Comparison of ENCODE assay signal across 7 mouse cellular contexts in the genomic region with DNA sequence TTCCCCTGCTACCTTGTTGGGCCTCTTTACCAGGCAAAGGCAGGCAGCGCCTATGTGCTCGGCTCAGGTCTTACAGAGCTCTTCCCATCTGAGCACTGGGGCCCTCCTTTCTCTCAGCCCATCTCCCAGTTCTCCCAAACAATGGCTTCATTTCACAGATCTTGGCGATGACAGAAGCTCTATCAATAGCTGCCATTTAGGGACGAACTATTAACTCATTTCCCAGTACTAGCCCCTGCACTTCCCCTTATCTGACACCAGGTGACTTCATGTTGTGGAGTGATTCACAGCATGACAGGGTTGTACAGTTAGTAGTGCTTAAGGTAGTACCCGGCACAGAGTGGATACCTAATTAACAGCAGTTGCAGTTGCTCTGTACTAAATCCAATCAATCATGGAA. TPM values are rescaled to one million over a fixed set of nuclear protein-coding genes. Genes with fewer than 3 reads are reported as not detected.
DNase-seq lines count a peak whose midpoint lies in the region; ATAC-seq lines count a peak whose summit lies in the region.

A gene (minus strand): TSS at position 56 of the 400 bp plus-strand sequence.

- peak within 1 kb of the TSS; percentile 60 for H3K4me3 ChIP-seq in lung, embryonic 15.5 days
- peak within 1 kb of the TSS; percentile 67 for H3K4me3 ChIP-seq in embryonic facial prominence, embryonic 15.5 days (replicated peaks)
- peak within 1 kb of the TSS; percentile 63 for H3K4me3 ChIP-seq in neural tube, embryonic 15.5 days (replicated peaks)

- no peaks in the 10 kb centered on the region for H3K36me3 ChIP-seq in lung, embryonic 15.5 days
- H3K36me3 ChIP-seq in embryonic facial prominence, embryonic 15.5 days = no peaks in the 10 kb centered on the region
- no peaks in the 10 kb centered on the region for H3K36me3 ChIP-seq in neural tube, embryonic 15.5 days

- no peaks in the 10 kb centered on the region for H3K9me3 ChIP-seq in lung, embryonic 15.5 days
- no peaks in the 10 kb centered on the region for H3K9me3 ChIP-seq in embryonic facial prominence, embryonic 15.5 days (replicated peaks)
- H3K9me3 ChIP-seq in neural tube, embryonic 15.5 days (replicated peaks) = no peaks in the 10 kb centered on the region

- peaks cover 9% of the 10 kb centered on the region for H3K4me1 ChIP-seq in lung, embryonic 15.5 days
- peaks cover 15% of the 10 kb centered on the region for H3K4me1 ChIP-seq in embryonic facial prominence, embryonic 15.5 days
- peaks cover 25% of the 10 kb centered on the region for H3K4me1 ChIP-seq in neural tube, embryonic 15.5 days

- WGBS in lung, embryonic 15.5 days = 63% methylated on average over 5 of the region's 5 CpGs
- 56% methylated on average over 5 of the region's 5 CpGs for WGBS in embryonic facial prominence, embryonic 15.5 days
- 68% methylated on average over 5 of the region's 5 CpGs for WGBS in neural tube, embryonic 15.5 days

- intact Hi-C loops in gastrocnemius, postnatal 36 days (cut with DNase I) = no loop called here

- H3K27me3 ChIP-seq in lung, embryonic 15.5 days = no peaks in the 10 kb centered on the region
- H3K27me3 ChIP-seq in embryonic facial prominence, embryonic 15.5 days = no peaks in the 10 kb centered on the region
- no peaks in the 10 kb centered on the region for H3K27me3 ChIP-seq in neural tube, embryonic 15.5 days (replicated peaks)

- DNase-seq in lung, postnatal 14 days = no peak
- peak; percentile 75 for DNase-seq in layer of hippocampus, adult 9-11 months
- DNase-seq in gastrocnemius, postnatal 36 days = no peak
- DNase-seq in thymus, postnatal 25 days = no peak

- no peak within 1 kb of the TSS for H3K27ac ChIP-seq in lung, embryonic 15.5 days
- 0 out of 2 replicates have a peak within 1 kb of the TSS, but pooled peaks have one; percentile 7 for H3K27ac ChIP-seq in embryonic facial prominence, embryonic 15.5 days (replicated peaks)
- H3K27ac ChIP-seq in neural tube, embryonic 15.5 days (replicated peaks) = peak within 1 kb of the TSS; percentile 92; the same call in 1 of the 2 replicates

- no peak for ATAC-seq in lung, embryonic 15.5 days (ENCODE audit: borderline replicate concordance, extremely low read depth, low FRiP score, low TSS enrichment)
- ATAC-seq in embryonic facial prominence, embryonic 15.5 days (ENCODE audit: insufficient number of reproducible peaks, low FRiP score, low TSS enrichment, low read depth) = no peak
- ATAC-seq in neural tube, embryonic 15.5 days (ENCODE audit: low FRiP score) = no peak

- H3K4me2 ChIP-seq in lung, embryonic 15.5 days = peak within 1 kb of the TSS; percentile 89
- H3K4me2 ChIP-seq in embryonic facial prominence, embryonic 15.5 days (replicated peaks) = peak within 1 kb of the TSS; percentile 78
- H3K4me2 ChIP-seq in neural tube, embryonic 15.5 days = peak within 1 kb of the TSS; percentile 74

- 0 out of 2 replicates have a peak within 1 kb of the TSS, but pooled peaks have one; percentile 66 for H3K9ac ChIP-seq in lung, embryonic 15.5 days
- no peak within 1 kb of the TSS for H3K9ac ChIP-seq in embryonic facial prominence, embryonic 15.5 days
- peak within 1 kb of the TSS; percentile 75; the same call in 1 of the 2 replicates for H3K9ac ChIP-seq in neural tube, embryonic 15.5 days (replicated peaks)

RNA-seq across cellular contexts. Expression of the gene that starts here (rescaled TPM):
- polyA plus RNA-seq in lung, embryonic 15.5 days (2015; fragmentation: Nextera tagmentation; extraction: Ambion mirVana) = 0.16 and 0.26 TPM in 2 replicates
- 0.76 and 1.2 TPM in 2 replicates for polyA plus RNA-seq in embryonic facial prominence, embryonic 15.5 days (2015; fragmentation: Nextera tagmentation; extraction: Ambion mirVana)
- 0.78 and 1.2 TPM in 2 replicates for polyA plus RNA-seq in neural tube, embryonic 15.5 days (2015; fragmentation: Nextera tagmentation; extraction: Ambion mirVana)
- under 1 TPM; 0.67 to 0.87 TPM for total RNA-seq in gastrocnemius, postnatal 36 days (2021)
